Mouse (Mus musculus) left cerebral cortex, postnatal 10 days (tissue): ENCODE data around the gene Zfp180. TPM values are rescaled to one million over a fixed set of nuclear protein-coding genes. Genes with fewer than 3 reads are reported as not detected.

Source experiments
- total RNA-seq, 2 experiments: library from RNA; stranded (reverse); gene quantifications; 2 replicates each; pipeline ENCODE4 v1.2.3; 2021

Zfp180 gene
- total RNA-seq, 2 experiments from 2014 or later: 30.3 to 31.3 TPM

Other genes with a start within 250 kb of the Zfp180 start
- gene Vmn1r176, start 244.6 kb upstream of the Zfp180 start, total RNA-seq: not detected
- gene Vmn1r177, start 215.5 kb upstream of the Zfp180 start, total RNA-seq: not detected
- gene Vmn1r178, start 189.9 kb upstream of the Zfp180 start, total RNA-seq: not detected
- not detected for gene Vmn1r179, start 154.9 kb upstream of the Zfp180 start, total RNA-seq
- gene Vmn1r180, start 131.3 kb upstream of the Zfp180 start, total RNA-seq: not detected
- gene Vmn1r181, start 107.3 kb upstream of the Zfp180 start, total RNA-seq: not detected
- gene V1rd19, start 80.2 kb upstream of the Zfp180 start, total RNA-seq: not detected
- not detected for gene Vmn1r183, start 28.7 kb upstream of the Zfp180 start, total RNA-seq
- gene Zfp112, start 30.4 kb downstream of the Zfp180 start, total RNA-seq: 1 to 10 TPM; 8.7 to 8.8 TPM
- 10 to 100 TPM; 18.3 to 19.5 TPM for gene Zfp235, start 52.2 kb downstream of the Zfp180 start, total RNA-seq
- 1 to 10 TPM; 4.5 to 4.9 TPM for gene Zfp114, start 93.1 kb downstream of the Zfp180 start, total RNA-seq
- gene Zfp111, start 129.5 kb downstream of the Zfp180 start, total RNA-seq: 10 to 100 TPM in 1 of 2 experiments, 1 to 10 TPM in 1; 8.6 to 10.2 TPM
- gene Zfp109, start 155.6 kb downstream of the Zfp180 start, total RNA-seq: 1 to 10 TPM; 5.1 to 6.1 TPM
- gene Zfp108, start 172.9 kb downstream of the Zfp180 start, total RNA-seq: 1 to 10 TPM; 6.1 to 6.6 TPM
- 1 to 10 TPM; 8.7 to 8.9 TPM for gene Zfp93, start 188.5 kb downstream of the Zfp180 start, total RNA-seq
- gene Zfp61, start 219.3 kb downstream of the Zfp180 start, total RNA-seq: 10 to 100 TPM; 20.6 to 21.3 TPM
- gene Zfp94, start 234.7 kb downstream of the Zfp180 start, total RNA-seq: 10 to 100 TPM; 14.8 to 16.0 TPM